Mouse (Mus musculus): ENCODE results near the gene Erc2.

- TF ChIP-seq CTCF (IDR thresholded peaks at IDR 0.05; ENCODE audit: control insufficient read depth, insufficient read depth, insufficient read length) = no peak
- no peak for TF ChIP-seq MAX (IDR thresholded peaks at IDR 0.05)
- no peak for TF ChIP-seq FOSL1 (IDR thresholded peaks at IDR 0.05; ENCODE audit: insufficient read depth, low read length, poor library complexity, severe bottlenecking)
Measured at GRCm38 (mm10) chr14:28511029-28511651, 888.9 kb downstream of the Erc2 start.
